Mouse (Mus musculus): ENCODE measurements at regions not wholly inside any gene's neighbourhood (a gene's known extent, or its start where the extent isn't known, plus 50 kb on each side); places are given as distances from the start of the nearest gene placed in this dataset.

DNA sequence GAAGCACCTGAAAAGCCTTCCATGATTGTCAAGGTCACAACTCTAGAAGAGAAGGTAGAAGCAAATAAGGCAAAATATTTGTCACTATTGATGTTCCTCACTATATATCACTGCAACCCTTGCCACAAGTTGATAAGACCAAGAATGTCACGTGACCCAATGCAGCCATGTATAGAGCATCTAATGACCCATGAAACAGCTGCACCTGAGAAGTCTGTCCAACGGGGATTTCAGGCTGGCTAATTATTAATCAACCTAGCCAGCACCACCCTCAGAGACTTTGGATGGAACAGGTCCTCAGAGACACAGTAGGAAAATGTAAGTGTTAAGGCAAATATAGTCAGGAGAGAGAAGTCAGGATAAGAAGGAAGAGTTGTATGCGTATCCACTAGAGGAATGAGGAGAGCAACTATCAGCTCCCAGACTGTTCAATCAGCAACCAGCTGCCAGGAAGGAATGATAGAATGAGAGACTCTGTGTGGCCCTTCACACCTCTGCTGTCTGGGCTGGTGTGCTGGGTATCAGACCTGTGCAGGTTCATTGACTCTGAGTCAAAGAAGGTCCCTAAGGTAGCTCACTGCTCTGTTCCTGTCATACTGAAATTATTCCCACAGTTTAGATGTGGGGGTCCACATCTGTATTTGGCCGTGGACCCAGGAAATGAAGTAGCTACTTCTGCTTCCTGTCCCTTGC lies 247.4 kb downstream of the Epha4 start:
- intact Hi-C loops (cut with DNase I) = no loop called here
- DNase-seq = no peak

DNA sequence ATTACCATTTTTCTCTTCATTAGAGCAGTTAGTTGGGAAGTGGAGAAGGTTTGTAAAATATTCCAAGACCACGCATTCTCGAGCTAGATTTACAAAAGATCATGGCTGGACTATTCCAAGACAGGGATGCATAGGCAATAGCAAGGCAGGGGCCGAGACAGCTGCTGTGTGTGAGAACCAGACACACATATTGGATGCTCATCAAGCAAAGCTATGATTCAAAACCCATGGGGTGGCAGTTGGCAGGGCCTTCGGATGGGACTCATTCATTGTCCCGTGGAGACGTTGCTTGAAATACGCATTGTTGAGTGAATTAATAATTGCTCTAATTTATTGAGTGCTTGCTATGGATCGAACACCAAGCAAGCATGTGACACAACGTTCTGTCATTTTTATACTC lies 239.6 kb downstream of the Epha4 start:
- DNase-seq = no peak
- intact Hi-C loops (cut with DNase I) = no loop called here

- intact Hi-C loops (cut with DNase I) = no loop called here
- no peak for DNase-seq
Observed at GRCm38 (mm10) chr1:77279566-77279965, 235.3 kb downstream of the Epha4 start.

GRCm38 (mm10) chr1:77280373-77281038 lies 234.4 kb downstream of the Epha4 start:
- intact Hi-C loops (cut with DNase I) = no loop called here
- DNase-seq = no peak

DNA sequence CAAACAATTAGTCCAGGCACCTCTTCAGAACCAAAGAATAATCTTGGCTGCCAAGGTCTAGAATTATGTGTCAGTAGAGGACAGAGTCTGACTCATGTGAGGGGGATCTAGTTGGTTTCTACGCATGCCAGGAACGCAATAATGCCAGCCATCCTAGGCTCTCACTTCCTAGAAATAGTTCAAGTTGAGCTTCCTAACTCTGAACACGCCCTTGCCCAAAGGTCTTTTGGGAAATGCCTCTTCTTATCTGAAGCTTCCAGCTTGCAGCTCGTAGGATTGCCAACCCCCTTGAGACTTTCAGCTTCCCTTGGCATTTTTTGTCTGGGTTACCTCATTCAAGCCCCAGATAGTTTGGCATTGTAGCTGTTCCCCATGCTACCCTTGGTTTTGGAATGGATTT lies 233.1 kb downstream of the Epha4 start:
- intact Hi-C loops (cut with DNase I) = no loop called here
- no peak for DNase-seq

- intact Hi-C loops (cut with DNase I) = no loop called here
- no peak for DNase-seq
Observed at GRCm38 (mm10) chr1:77298713-77299132, 216.2 kb downstream of the Epha4 start.

GRCm38 (mm10) chr1:77300806-77301205 lies 214.1 kb downstream of the Epha4 start:
- DNase-seq = peak; percentile 4 to 9
- intact Hi-C loops (cut with DNase I) = no loop called here

- DNase-seq = no peak
- intact Hi-C loops (cut with DNase I) = loop anchor here (5.0 kb wide), 1 partner anchor 102 kb away; no protein-coding TSS in a partner anchor
Observed at GRCm38 (mm10) chr1:77304770-77305169, 210.1 kb downstream of the Epha4 start.

GRCm38 (mm10) chr1:77307745-77308144 lies 207.1 kb downstream of the Epha4 start:
- intact Hi-C loops (cut with DNase I) = loop anchor here (5.0 kb wide), 1 partner anchor 105 kb away; no protein-coding TSS in a partner anchor
- DNase-seq = no peak

DNA sequence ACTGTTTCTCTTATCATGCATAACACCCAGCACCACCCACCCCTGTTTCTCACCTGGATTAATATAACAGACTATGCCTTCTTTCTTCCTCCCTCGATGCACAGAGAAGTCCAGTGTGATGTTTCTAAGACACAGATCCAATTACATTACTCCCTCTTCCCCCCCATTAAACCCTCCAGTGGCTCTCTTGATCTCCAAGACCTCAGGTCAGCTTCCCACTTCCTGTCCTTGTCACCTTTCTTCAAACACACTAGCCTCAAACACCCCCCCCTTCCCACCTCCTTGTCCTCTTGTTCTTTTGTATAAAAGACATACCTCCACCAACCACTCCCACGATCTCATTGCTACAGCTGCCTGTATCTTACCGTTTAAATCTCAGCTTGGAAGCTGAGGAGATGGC lies 201.8 kb downstream of the Epha4 start:
- intact Hi-C loops (cut with DNase I) = no loop called here
- DNase-seq = no peak

GRCm38 (mm10) chr1:77315347-77315746 lies 199.5 kb downstream of the Epha4 start:
- intact Hi-C loops (cut with DNase I) = no loop called here
- no peak for DNase-seq

DNA sequence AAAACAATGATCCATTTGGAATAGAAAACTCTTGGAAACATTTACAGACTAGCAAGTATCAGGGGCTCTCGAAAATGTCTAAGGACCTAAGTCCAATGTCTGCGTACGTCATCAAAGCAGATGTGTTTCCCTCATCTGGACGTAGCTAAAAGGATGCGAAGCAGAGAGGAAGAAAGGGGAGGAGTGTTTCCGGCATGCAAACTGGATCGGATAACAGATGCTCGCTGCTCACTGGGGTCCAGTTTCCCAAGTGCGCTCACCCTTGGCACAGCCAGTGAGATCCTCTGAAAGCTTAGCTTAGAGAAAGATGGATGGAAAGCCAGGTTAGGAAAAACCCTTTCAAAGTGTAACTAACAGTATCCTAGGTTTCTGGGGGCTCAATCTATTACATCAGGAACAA lies 198.7 kb downstream of the Epha4 start:
- intact Hi-C loops (cut with DNase I) = no loop called here
- DNase-seq = no peak

Small RNAs in the stretch of these regions (microRNA-seq; reads per million reads assigned to microRNA genes)
- 0 reads per million in 2 experiments for gene Mir6343 (ENCODE audit: borderline number of aligned reads in 2 of 2)
